8 mouse cellular contexts compared by ENCODE assay signal in genomic region chr5:31613852-31614286, GRCm38 (mm10). TPM values are rescaled to one million over a fixed set of nuclear protein-coding genes. Genes with fewer than 3 reads are reported as not detected.
A peak's percentile ranks its signal among the peaks of the same experiment; 100 is the strongest.
DNase-seq lines count a peak whose midpoint lies in the region; ATAC-seq lines count a peak whose summit lies in the region.

No protein-coding gene starts in this region.

- peak overlapping the region; percentile 87 for H3K9ac ChIP-seq in midbrain, embryonic 11.5 days (ENCODE audit: low read length)

- H3K9me3 ChIP-seq in embryonic facial prominence, embryonic 10.5 days, result no peaks in the 10 kb centered on the region
- H3K9me3 ChIP-seq in midbrain, embryonic 11.5 days (ENCODE audit: control insufficient read depth, low read length), result no peaks in the 10 kb centered on the region

- H3K27ac ChIP-seq in embryonic facial prominence, embryonic 10.5 days (replicated peaks), result peak overlapping the region; percentile 97
- H3K27ac ChIP-seq in midbrain, embryonic 11.5 days (ENCODE audit: low read depth, low read length), result peak overlapping the region; percentile 48; the same call in 1 of the 2 replicates

- WGBS in embryonic facial prominence, embryonic 10.5 days, result under 1% methylated on average over 37 of the region's 37 CpGs
- under 1% methylated on average over 37 of the region's 37 CpGs for WGBS in midbrain, embryonic 11.5 days

- H3K27me3 ChIP-seq in embryonic facial prominence, embryonic 10.5 days (replicated peaks; ENCODE audit: low read depth, poor library complexity, severe bottlenecking), result no peaks in the 10 kb centered on the region
- no peaks in the 10 kb centered on the region for H3K27me3 ChIP-seq in midbrain, embryonic 11.5 days (ENCODE audit: control insufficient read depth, insufficient read depth, low read length)

- intact Hi-C loops in left cerebral cortex, postnatal 4 days (cut with DNase I), result no loop called here

- peak; percentile 65 for ATAC-seq in granulocyte monocyte progenitor cell, adult 5-6 weeks (replicated peaks; ENCODE audit: poor library complexity, severe bottlenecking)
- peak; percentile 98 for ATAC-seq in midbrain, embryonic 11.5 days (ENCODE audit: low FRiP score)

- H3K36me3 ChIP-seq in embryonic facial prominence, embryonic 10.5 days (replicated peaks), result peaks cover 37% of the 10 kb centered on the region
- peaks cover 7% of the 10 kb centered on the region; the same call in 1 of the 2 replicates for H3K36me3 ChIP-seq in midbrain, embryonic 11.5 days (ENCODE audit: control insufficient read depth, insufficient read depth, low read length)

- H3K4me2 ChIP-seq in midbrain, embryonic 11.5 days, result peak overlapping the region; percentile 56

- peaks cover 8% of the 10 kb centered on the region for H3K4me1 ChIP-seq in embryonic facial prominence, embryonic 10.5 days
- peaks cover 8% of the 10 kb centered on the region for H3K4me1 ChIP-seq in midbrain, embryonic 11.5 days (ENCODE audit: control insufficient read depth, insufficient read depth, low read length)

- DNase-seq in adrenal gland, postnatal 14 days, result peak; percentile 93
- peak; percentile 90 for DNase-seq in embryonic facial prominence, embryonic 10.5 days (ENCODE audit: low spot score)
- DNase-seq in kidney, adult 11 months, result peak; percentile 89
- DNase-seq in left cerebral cortex, postnatal 4 days, result peak; percentile 84
- DNase-seq in midbrain, embryonic 11.5 days (ENCODE audit: low spot score, missing footprints), result peak; percentile 98
- peak; percentile 72 for DNase-seq in right cerebral cortex, postnatal 4 days
- DNase-seq in yolk sac, embryonic 10.5 days (ENCODE audit: low spot score), result peak; percentile 90

- peak overlapping the region; percentile 90 for H3K4me3 ChIP-seq in embryonic facial prominence, embryonic 10.5 days
- peak overlapping the region; percentile 81 for H3K4me3 ChIP-seq in midbrain, embryonic 11.5 days (ENCODE audit: low read depth, low read length)

RNA-seq across cellular contexts. Expression of gene Mrpl33, which starts 17.1 kb away (rescaled TPM):
- 300 and 306 TPM in 2 replicates for total RNA-seq in adrenal gland, postnatal 14 days (2021)
- 237 and 243 TPM in 2 replicates for polyA plus RNA-seq in embryonic facial prominence, embryonic 10.5 days (2016; fragmentation: Nextera tagmentation; extraction: Ambion mirVana)
- 543 and 559 TPM in 2 replicates for total RNA-seq in granulocyte monocyte progenitor cell, adult 5-6 weeks (2014; fragmentation: Nextera tagmentation)
- total RNA-seq in granulocyte monocyte progenitor cell, adult 5-6 weeks (2017), result 224 and 356 TPM in 2 replicates
- 100 to 1,000 TPM; 116 to 121 TPM for total RNA-seq in left cerebral cortex, postnatal 4 days (2021)
- 221 and 233 TPM in 2 replicates for polyA plus RNA-seq in midbrain, embryonic 11.5 days (2014; fragmentation: Nextera tagmentation; extraction: Ambion mirVana)

Comparison
In these comparisons a context has a peak if more than half of its experiments do, and no peak if none do; other contexts are left out.
1. Peak in every context shown above with its lines: DNase-seq, ATAC-seq, H3K4me3 ChIP-seq and H3K27ac ChIP-seq.